Mouse (Mus musculus) frontal cortex, postnatal 25 days (tissue): Measurements from ENCODE around the gene Gm12355.
"Not testable (repeated sequence)": the region's sequence is repeated elsewhere in the genome, so short reads cannot be mapped to it uniquely, and the experiment has no call there.

ENCODE experiments used
- DNase-seq, 2 experiments: peaks; one replicate each; pipeline ENCODE4 v3.0.0; 2022; ENCODE audit warnings: low spot score in 2 of 2

Gm12355 gene

GRCm38 (mm10) chr11:98625611-98626410 lies at the start of gene Gm12355, which contains the start of gene Gsdma3:
Gene Gm12355 (minus strand): TSS chr11:98625661.
Gene Gsdma3 (plus strand): TSS chr11:98626360.
- no peak for DNase-seq

GRCm38 (mm10) chr11:98673136-98673535 lies 47.7 kb upstream of the Gm12355 start:
- DNase-seq, result peak in 1 of 2 experiments; percentile 39

GRCm38 (mm10) chr11:98672482-98672881 lies 47.0 kb upstream of the Gm12355 start:
- no peak for DNase-seq

DNA sequence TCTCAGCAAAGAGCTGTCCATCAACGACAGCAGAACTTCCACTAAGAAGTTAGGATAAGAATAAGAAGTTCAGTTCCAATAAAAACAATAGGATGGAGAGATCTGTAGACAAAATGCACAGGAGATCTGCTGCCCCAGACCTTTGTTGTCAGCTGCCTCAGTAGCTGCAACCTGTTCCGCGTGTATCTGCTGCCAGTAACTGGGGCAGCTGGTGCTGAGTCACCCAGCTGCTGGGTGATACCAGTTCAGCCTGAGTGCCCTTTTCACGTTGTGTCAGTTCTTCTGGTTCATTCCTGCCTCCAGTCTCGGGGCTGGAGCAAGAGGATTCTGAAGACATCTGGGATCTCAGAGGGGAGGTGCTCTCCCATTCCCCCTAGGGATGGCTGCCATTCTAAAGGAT lies 46.4 kb upstream of the Gm12355 start:
- DNase-seq, result no peak

- no peak for DNase-seq
Observed at GRCm38 (mm10) chr11:98671284-98671815, 45.9 kb upstream of the Gm12355 start.

- no peak for DNase-seq
Observed at GRCm38 (mm10) chr11:98668984-98669383, 43.5 kb upstream of the Gm12355 start.

DNA sequence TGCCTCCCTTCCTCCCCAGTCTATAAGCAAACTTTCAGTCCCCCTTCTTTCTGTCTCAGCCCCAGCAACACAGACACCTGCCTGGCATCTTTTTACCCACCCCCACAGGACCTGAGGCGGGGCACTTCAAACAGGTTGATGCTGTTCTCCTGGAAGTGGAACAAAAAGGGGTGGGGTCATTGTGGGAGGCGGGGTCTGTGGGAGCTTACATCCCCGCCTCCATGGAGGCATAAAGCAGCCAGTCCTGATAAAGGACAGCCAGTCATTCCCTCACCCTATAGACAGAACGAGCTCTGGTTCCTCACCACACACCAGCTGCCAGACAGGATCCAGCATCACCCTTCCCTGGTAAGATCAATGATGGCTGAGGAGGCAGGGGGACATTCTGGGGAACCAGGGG lies 38.6 kb upstream of the Gm12355 start, which contains the start of gene Gsdma:
Gene Gsdma (plus strand): TSS at position 261 of the 400 bp plus-strand sequence.
- no peak for DNase-seq

DNA sequence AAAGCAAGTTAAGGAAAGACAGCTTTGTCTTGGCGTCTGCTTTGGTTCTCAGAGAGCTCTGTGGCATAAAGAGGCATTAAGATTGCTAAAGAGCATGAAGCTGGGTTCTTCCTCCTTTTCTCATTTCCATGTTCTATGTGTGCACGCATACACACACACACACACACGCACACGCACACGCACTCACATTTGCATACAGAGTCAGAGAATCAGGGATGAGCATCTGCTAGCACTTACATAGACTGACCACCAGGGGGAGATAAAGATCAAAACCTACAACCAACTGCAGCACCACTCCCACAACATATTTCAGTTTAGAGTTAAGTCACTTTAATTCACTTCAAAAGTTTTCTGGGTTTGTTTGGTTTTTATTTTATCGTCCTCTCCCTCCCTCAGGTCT lies 35.1 kb upstream of the Gm12355 start:
- no peak for DNase-seq

GRCm38 (mm10) chr11:98655076-98655475 lies 29.6 kb upstream of the Gm12355 start:
- not testable (repeated sequence) for DNase-seq

DNA sequence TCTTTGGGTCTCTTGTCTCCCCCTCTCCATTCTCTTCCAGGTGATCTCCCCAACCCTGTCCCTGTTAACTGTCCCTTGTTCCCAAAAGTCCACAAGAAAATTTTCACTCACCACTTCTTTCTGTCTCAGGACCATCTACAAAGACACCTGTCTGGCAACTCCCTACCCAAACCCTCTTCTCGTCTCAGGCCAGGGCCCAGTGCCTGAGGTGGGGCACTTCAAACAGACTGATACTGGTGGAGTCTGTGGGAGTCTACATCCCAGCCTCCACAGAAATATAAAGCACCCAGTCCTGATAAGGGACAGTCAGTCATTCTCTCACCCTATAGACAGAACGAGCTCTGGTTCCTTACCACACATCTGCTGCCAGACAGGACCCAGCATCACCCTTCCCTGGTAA lies 21.0 kb upstream of the Gm12355 start, which contains the start of gene Gsdma2:
Gene Gsdma2 (plus strand): TSS at position 301 of the 400 bp plus-strand sequence.
- DNase-seq, result no peak

DNA sequence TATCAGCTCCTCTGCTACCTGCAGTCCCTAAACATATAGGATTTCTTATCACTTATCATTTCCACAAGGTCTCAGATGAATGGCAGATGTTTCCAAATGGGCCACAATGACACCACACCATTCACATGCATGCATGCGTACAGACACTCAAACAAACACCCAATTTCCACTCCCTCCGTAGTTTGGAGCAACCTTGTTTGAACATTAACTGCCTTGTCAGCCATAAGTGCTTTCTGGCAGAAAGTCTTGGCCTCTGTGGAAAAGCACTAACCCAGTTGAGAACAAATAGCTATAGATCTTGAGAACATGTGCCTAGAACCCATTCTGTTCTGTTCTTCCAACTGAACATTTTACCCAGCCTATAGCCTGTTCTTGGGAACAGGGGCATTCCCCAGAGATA lies 20.5 kb upstream of the Gm12355 start:
- DNase-seq, result no peak

- DNase-seq, result no peak
Observed at GRCm38 (mm10) chr11:98644757-98645156, 19.3 kb upstream of the Gm12355 start.

DNA sequence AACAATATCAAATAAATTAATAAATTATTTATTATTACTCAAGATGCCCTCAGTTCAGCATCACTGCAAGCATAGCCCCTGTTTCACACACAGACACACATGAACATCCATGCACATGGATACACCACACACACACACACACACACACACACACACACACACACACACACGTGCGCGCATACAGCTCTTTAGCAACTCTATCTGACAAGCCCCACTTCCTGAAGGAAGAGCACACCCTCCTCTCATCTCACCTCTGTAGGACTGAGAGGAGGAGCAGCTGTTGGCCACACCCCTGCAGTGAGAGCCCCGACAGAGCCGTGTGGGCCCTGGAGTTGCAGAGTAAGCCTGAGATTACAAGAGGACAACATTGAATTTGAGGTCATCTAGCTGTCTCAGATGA lies 14.6 kb upstream of the Gm12355 start:
- DNase-seq, result no peak

DNA sequence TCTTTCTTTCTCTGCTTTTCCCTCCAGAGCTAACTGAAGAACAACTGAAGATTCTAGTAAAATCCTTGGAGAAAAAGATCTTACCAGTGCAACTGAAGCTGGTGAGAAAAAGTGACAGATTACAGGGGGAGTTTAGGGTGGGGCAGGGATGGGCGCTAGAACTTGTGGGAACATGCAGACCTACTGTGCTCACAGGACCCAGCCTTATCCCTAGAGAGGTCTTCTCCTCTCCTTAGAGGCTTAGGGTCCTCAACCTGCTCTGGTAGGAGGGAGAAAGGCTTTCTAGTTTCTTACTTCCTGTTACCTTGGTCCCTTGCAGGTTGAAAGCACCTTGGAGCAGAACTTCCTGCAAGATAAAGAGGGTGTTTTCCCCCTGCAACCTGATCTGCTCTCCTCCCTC lies 12.0 kb upstream of the Gm12355 start:
- no peak for DNase-seq

DNA sequence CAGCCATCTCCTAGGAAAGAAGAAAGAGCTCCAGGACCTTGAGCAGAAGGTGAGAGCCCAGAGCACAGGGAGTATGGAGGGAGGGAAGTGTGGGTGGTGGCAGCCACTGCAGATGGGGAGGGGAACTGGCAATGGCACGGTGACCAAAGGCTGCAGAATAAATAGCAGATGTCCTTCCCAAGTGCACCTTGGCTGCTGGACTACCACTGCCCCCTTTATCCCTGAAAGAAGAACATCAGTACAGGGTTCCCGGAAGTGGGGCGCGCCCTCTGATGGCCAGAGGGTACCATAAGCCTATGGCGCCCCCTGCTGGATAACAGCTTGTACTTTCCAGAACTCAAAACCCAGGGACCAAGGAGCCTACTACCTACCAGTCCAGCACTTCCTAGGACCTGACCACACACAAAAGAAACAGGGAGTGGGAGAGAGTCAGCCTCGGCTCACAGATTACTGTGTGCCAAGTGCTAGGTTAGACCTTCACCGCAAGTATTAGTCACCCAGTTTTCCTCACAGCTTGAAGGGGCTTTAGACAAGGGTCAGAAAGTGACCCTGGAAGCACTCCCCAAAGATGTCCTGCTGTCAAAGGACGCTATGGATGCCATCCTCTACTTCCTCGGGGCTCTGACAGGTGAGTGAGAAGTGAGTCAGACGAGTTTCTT lies 10.0 kb upstream of the Gm12355 start:
- DNase-seq, result peak in 1 of 2 experiments; percentile 9

DNA sequence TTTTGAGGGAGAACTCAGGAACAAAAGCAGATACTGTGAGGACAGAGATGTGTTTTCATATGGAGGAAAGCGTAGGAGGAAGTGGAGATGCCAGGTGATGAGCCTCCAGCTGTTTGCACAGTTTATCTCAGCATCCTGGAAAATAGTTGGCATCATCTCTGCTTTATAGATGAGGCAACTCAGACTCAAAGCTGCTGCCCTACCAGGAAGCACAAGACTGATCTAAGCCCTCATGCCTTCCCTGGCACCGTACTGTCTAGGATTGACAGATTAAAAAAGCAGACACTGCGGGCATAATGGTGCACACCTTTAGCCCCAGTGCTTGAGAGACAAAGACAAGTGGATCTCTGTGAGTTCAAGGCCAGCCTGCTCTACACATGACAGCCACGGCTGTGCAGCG lies 5.2 kb upstream of the Gm12355 start:
- DNase-seq, result no peak

DNA sequence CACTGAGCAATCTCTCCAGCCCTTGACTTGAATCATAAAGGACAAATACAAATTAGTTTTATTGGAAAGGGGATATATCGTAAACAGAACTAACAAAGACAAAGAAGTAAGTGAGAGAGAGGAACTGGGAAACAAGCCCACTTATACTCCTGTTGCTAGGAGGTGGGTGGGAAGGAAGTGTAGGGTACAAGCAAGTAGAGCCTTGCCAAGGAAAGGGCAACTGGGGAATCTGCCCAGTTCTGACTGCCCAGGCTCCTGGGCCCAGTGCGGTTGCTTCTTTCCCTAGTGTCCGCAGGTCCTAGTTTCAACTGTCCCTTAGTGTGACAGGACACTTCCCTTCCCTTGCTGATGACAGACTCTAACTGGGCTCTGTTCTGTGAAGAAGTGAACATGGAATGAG lies 3.2 kb upstream of the Gm12355 start:
- no peak for DNase-seq

- not testable (repeated sequence) for DNase-seq
Observed at GRCm38 (mm10) chr11:98624381-98624780, 1.1 kb downstream of the Gm12355 start.

DNA sequence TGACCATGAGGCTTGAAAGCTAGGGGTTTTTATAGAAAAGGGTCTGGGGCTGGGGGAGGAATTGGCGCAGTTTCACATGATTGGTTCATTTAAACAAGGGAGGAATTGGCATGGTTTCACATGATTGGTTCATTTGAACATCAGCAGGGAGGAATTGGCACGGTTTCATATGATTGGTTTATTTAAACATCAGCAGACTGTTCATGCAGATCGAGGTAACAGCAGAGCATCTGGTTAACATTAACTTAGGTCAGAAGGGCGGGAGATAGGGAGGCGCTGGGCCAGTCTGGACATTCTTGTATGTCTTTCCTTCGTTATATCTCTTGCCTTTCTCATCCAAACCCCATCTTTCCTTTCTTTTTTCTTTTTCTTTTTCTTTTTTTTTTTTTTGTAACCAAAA lies 1.5 kb downstream of the Gm12355 start:
- DNase-seq, result not testable (repeated sequence)

DNA sequence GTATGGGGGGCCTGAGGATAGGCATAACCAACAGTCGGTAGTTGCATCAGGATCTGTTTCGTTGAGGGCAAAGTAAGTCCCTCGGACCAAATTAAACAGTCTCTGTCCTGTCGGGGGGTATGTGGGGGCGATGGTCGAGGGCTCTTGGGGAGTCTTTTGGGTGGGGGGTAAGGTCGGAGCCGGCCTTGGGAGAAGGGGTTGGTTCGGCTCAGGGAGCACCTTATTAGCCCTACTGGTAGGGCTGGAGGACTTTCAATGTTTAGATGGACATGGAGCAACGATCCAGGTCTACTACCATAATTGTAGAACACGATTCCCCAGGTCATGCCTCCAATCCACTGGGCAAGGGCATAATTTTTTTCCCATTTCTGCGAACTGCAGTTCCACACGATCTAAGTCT lies 4.7 kb downstream of the Gm12355 start:
- no peak for DNase-seq

DNA sequence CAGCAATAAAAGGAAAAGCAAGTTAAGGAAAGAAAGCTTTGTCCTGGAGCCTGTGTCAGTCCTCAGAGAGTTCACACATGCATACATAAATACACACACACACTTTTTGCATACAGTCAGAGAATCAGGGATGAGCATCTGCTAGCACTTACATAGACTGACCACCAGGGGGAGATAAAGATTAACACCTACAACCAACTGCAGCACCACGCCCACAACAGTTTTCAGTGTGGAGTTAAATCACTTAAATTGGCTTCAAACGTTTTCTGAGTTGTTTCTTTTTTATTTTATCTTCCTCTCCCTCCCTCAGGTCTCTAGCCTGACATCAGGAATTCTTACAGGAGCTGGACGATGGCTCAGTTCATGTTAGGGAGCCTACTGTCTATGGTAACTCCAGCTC lies 18.7 kb downstream of the Gm12355 start:
- no peak for DNase-seq

GRCm38 (mm10) chr11:98604911-98605310 lies 20.6 kb downstream of the Gm12355 start:
- not testable (repeated sequence) for DNase-seq

- DNase-seq, result no peak
Observed at GRCm38 (mm10) chr11:98603953-98604352, 21.5 kb downstream of the Gm12355 start.
